Mouse (Mus musculus) kidney, postnatal 0 days (tissue): ENCODE data around the gene Npy. TPM values are rescaled to one million over a fixed set of nuclear protein-coding genes. Genes with fewer than 3 reads are reported as not detected.

Source experiments
- ATAC-seq: fragments of 200-750 bp; cut with Nextera tagmentation; replicated peaks from 2 replicates; pipeline ENCODE4 v1.8.0; 2017; ENCODE audit warnings: low read depth, moderate number of reproducible peaks, moderate TSS enrichment, moderate library complexity; ENCODE audit not compliant: low FRiP score
- DNase-seq: peaks from one replicate; pipeline ENCODE4 v3.0.0-alpha.2; 2016; ENCODE audit warnings: low spot score
- H3K27ac ChIP-seq: fragments of 300-500 bp; sonication (generic); 2 replicates; pipeline ENCODE4 v1.5.1; 2014; ENCODE audit warnings: mild to moderate bottlenecking
- H3K27me3 ChIP-seq: fragments of 300-500 bp; sonication (generic); 2 replicates; pipeline ENCODE4 v1.6.1; 2014; ENCODE audit warnings: low read length, mixed read lengths; ENCODE audit not compliant: insufficient read depth
- H3K36me3 ChIP-seq: fragments of 300-500 bp; sonication (generic); 2 replicates; pipeline ENCODE4 v1.6.1; 2014; ENCODE audit warnings: low read length, mixed read lengths; ENCODE audit not compliant: insufficient read depth
- H3K4me1 ChIP-seq: fragments of 300-500 bp; sonication (generic); replicated peaks from 2 replicates; pipeline ENCODE4 v1.6.1; 2014; ENCODE audit warnings: antibody characterized with exemption, low read length, mixed read lengths; ENCODE audit not compliant: insufficient read depth
- H3K4me2 ChIP-seq: fragments of 300-500 bp; sonication (generic); 2 replicates; pipeline ENCODE4 v1.6.1; 2014; ENCODE audit warnings: mild to moderate bottlenecking, low read length, moderate library complexity, mixed read lengths
- H3K4me3 ChIP-seq: fragments of 300-500 bp; sonication (generic); replicated peaks from 2 replicates; pipeline ENCODE4 v1.5.1; 2014; ENCODE audit warnings: low read depth, low read length
- H3K9ac ChIP-seq: fragments of 300-500 bp; sonication (generic); 2 replicates; pipeline ENCODE4 v1.6.1; 2014; ENCODE audit warnings: low read depth, low read length
- H3K9me3 ChIP-seq: fragments of 300-500 bp; sonication (generic); replicated peaks from 2 replicates; pipeline ENCODE4 v1.6.1; 2016; ENCODE audit warnings: low read length, inconsistent platforms, mixed read lengths
- CTCF ChIP-seq: IDR thresholded peaks from 2 replicates; pipeline ENCODE4 v1.5.1; 2016; ENCODE audit warnings: antibody characterized with exemption, low read depth, mild to moderate bottlenecking, moderate library complexity
- WGBS: fragments of 180-500 bp; shearing (Covaris S2); extraction: QIAGEN DNeasy Blood & Tissue Kit; methylation state at CpG from one replicate; pipeline ENCODE4 v1.1.7; 2014; 5-methylcytosine and 5-hydroxymethylcytosine counted together
- polyA plus RNA-seq: library from polyadenylated mRNA; unstranded; fragments of >200 nt; fragmentation: Nextera tagmentation; extraction: Ambion mirVana; gene quantifications from 2 replicates; pipeline ENCODE4 v1.2.1, GENCODE M21; 2015

The Npy gene
- polyA plus RNA-seq, 1 experiment from 2014 or later: 18.3 TPM

DNA sequence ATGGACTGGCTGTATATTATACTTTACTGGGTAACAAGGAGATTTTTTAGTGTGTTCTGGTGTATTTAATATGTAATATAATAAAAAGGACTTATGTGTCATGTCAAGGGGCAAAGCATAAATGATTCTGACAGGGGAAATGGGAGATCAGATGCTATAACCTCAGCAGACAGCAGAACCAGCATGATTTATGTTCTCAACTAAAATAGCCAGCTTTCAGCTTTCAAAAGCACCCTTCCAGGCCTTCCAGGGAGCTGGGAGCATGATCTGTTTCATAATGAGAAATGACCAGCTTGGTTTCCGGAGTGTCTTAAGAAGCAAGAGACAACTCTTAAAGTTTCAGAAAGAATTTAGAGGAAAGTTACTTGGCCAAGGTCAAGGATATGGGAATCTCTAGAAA, 51.0 kb downstream of the Npy start:
- no peak; the same call in 1 of the 2 replicates for ATAC-seq
- no peaks in the 10 kb centered on the region for H3K4me1 ChIP-seq
- H3K9me3 ChIP-seq: no peaks in the 10 kb centered on the region
- no peak overlapping the region for H3K27ac ChIP-seq
- 18% methylated on average over 1 of the region's 1 CpGs for WGBS
- TF ChIP-seq CTCF: no peak
- H3K9ac ChIP-seq: no peak overlapping the region
- no peaks in the 10 kb centered on the region for H3K27me3 ChIP-seq
- peak; percentile 89 for DNase-seq
- H3K4me3 ChIP-seq: no peak overlapping the region
- no peaks in the 10 kb centered on the region for H3K36me3 ChIP-seq
- no peak overlapping the region for H3K4me2 ChIP-seq

DNA sequence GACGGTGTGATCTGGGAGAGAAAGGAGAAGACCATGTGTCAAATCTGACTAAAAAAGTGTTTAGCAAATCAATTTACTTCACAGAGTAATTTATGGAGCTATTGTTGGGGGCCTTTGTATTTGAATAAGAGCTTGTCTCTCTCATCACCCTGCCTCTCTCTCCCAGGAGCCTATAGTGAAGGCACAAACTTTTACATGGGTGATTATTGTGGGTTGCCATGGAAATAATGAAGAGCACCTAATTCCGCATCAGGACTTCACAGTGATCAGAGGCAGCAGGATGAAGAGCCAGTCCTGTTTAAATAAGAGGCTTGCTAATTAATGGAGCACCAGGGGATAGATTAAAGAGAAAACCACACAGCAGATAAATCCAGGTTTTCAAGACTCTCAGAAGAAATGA, 52.6 kb downstream of the Npy start:
- no peak for TF ChIP-seq CTCF
- Histone ChIP-seq H3K36me3 (no peaks in the 10 kb centered on the region), H3K4me2 (no peak overlapping the region), H3K4me3 (no peak overlapping the region), H3K9ac (no peak overlapping the region), H3K9me3 (no peaks in the 10 kb centered on the region), H3K27ac (no peak overlapping the region), H3K4me1 (no peaks in the 10 kb centered on the region), H3K27me3 (no peaks in the 10 kb centered on the region)
- DNase-seq (no peak), ATAC-seq (no peak)
- WGBS: 89% methylated on average over 2 of the region's 2 CpGs

DNA sequence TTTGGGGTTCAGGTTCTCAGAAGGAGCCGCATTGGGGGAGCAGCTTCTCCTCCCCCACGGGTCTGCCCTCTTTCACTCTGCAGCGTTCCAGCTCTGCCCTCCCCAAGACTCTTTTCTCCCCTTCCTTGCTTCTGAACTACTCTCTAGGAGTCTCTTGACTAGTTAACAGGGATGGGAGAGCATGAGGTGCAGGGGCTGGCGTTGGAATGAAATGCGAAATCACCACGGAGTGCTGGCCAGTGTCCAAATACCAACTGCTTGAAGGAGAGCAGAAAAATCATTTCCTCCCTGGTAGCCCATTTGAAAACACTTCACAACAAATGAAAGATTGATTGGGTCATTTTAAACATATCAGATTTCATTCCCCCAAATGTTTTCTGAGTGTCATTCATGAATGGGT, 53.3 kb downstream of the Npy start:
- 52% methylated on average over 6 of the region's 6 CpGs for WGBS
- H3K4me1 ChIP-seq: no peaks in the 10 kb centered on the region
- ATAC-seq: no peak
- H3K27ac ChIP-seq: no peak overlapping the region
- DNase-seq: no peak
- no peaks in the 10 kb centered on the region for H3K36me3 ChIP-seq
- no peaks in the 10 kb centered on the region for H3K27me3 ChIP-seq
- no peak overlapping the region for H3K4me2 ChIP-seq
- no peak overlapping the region for H3K9ac ChIP-seq
- H3K4me3 ChIP-seq: no peak overlapping the region
- no peak for TF ChIP-seq CTCF
- no peaks in the 10 kb centered on the region for H3K9me3 ChIP-seq
